Mouse (Mus musculus): Measurements from ENCODE around the gene Pim1.

GRCm38 (mm10) chr17:29499511-29499910 is 9.0 kb downstream of the Pim1 start:
- TF ChIP-seq EP300 (optimal IDR thresholded peaks at IDR 0.05) (no peak), CTCF (IDR thresholded peaks at IDR 0.05; ENCODE audit: low read depth) (no peak)
